Mouse (Mus musculus): ENCODE results near the gene Selenbp1.
"Not testable (repeated sequence)": the region's sequence is repeated elsewhere in the genome, so short reads cannot be mapped to it uniquely, and the experiment has no call there.

The Selenbp1 gene

DNA sequence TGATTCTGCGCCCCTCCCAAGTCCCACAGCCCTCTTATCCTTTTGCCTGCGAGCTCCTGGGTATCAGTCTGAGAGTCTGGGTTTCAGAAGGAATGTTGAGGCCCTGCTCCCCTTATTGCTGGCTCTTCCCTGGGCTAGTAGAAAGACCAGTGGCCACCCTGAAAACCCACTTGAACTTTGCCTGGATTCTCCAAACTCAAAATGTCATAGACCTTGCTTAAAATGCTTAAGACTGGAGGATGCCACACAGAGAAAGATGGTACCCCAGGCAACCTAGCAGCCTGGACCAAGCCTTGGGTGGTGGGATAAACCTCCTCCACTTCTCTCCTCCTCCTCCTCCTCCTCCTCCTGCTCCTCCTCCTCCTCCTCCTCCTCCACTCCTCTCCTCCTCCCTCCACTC is 748 bp downstream of the Selenbp1 start:
- not testable (repeated sequence) for DNase-seq (ENCODE audit: low read depth)

DNA sequence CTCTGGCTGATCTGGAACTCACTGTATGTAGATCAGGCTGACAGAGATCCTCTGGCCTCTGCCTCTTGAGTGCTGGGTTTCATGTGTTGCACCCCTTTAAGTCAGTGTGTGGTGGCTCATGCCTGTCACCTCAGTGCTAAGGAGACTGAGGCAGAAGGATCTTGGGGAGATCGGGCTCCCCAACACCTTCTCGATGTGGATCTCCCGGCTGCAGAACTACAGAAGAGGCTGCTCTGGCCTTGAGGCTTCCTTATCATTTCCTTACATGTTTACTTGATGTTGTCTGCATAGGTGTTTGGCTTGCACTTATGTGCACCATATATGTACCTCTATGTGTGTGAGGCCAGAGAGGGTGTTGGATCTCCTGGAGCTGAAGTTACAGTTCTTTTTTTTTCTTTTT is 1.7 kb downstream of the Selenbp1 start:
- DNase-seq (ENCODE audit: low read depth): not testable (repeated sequence)

DNA sequence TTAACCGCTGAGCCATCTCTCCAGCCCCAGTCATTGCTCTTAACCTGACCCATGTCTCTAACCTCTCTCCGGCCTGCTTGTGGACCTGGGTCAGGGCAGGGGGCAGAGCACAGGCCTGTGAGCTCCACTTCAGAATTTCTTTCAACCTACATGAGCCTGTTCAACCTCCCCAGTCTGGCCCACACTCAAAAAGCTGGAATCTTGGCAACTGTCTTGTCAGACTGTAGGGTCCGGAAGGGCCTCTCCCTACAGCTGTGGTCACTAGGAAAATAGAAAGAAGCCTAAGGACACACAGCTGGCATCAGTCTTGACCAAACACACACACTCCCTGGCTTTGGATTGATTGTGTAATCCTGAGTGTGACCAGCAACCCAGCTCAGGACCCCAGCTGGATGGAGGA is 2.5 kb downstream of the Selenbp1 start:
- peak; percentile 48 for DNase-seq (ENCODE audit: low read depth)

DNA sequence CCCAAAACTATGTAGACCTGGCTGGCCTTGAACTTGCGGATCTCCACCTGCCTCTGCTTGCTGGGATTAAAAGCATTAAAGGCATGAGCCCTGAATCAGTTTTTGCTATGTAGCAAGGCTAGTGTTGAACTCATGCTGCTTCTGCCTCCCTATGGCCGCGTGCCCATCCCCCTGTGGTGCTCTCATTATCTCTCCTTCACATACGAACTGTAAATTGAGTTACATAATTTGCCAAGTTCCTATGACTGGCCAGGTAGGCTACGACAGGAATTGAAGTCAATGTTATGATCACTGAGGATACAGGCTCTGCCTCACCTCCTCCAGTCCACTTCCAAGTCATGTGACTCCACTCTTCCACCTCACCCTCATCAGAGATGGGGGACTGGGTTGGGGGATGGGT is 3.3 kb downstream of the Selenbp1 start:
- DNase-seq (ENCODE audit: low read depth): not testable (repeated sequence)

DNA sequence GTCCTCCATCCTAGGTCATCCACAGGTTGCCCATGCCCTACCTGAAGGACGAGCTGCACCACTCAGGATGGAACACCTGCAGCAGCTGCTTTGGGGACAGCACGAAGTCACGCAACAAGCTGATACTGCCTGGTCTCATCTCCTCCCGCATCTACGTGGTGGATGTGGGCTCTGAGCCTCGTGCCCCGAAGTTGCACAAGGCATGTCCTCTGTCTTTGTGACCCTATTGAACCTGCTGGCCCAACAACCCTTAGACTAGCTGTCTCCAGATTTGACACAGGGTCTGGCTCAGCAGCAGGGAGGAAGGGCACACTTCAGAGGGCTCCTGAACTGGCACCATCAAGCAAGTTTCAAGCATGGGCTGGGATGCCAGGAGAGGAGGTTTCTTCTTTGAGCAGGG is 4.3 kb downstream of the Selenbp1 start:
- DNase-seq (ENCODE audit: low read depth): not testable (repeated sequence)

DNA sequence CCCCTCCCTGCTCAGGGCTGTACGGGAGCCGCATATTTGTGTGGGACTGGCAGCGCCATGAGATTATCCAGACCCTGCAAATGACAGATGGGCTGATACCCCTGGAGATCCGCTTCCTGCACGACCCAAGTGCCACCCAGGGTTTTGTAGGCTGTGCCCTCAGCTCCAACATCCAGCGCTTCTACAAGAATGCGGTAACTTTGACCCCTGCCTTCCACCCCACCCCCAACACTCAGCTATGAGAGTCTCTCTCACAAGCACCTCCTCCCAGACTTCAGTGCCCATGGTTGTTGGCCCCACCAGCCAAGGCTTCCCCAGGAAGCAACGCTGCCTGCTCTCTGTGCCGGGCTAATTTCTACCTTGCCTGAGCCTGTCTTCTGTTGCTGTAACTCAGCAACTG is 7.2 kb downstream of the Selenbp1 start:
- not testable (repeated sequence) for DNase-seq (ENCODE audit: low read depth)

DNA sequence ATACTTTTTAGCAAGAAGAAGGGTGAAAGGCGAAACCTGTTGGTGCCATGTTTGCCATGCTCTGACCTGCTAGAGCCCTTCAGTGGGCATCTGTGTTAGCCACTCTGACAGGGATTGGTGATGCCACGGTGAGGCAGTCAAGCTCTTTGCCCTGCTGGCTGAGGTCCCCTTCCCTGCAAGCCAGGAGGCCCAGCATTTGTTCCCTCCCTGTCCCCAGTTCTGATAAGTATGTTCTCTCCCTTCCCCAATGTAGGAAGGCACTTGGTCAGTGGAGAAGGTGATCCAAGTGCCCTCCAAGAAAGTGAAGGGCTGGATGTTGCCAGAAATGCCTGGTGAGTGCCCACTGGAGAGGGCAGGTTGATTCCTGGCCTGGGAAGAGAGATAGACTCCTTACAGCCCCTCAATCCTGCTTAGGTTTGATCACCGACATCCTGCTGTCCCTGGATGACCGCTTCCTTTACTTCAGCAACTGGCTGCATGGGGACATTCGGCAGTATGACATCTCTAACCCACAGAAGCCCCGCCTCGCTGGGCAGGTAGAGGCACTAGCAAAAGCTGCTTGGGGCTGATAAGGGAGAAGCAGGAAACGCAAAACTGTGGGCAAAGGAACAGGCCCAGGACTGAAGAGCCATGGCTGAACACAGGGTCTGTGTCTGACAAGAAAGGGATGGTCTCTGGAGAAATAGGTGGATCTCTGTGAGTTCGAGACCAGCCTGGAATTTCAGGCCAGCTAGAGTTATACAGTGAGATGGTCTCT is 9.5 kb downstream of the Selenbp1 start:
- not testable (repeated sequence) for DNase-seq (ENCODE audit: low read depth)

DNA sequence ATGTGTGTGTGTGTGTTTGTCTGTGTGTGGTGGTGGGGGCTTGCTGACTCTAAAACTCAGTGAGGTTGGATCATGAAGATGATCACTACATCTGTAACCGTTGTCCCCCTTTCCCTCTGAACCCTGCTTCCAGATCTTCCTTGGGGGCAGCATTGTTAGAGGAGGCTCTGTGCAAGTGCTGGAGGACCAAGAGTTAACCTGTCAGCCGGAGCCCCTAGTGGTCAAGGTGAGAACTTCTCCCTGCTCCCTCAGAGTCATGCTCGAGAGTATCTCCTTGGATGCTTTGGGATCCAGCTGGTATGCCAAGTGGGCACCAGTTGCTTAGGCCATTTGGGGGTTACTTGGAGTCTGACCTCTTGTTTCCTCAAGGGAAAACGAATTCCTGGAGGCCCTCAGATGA is 10.8 kb downstream of the Selenbp1 start:
- not testable (repeated sequence) for DNase-seq (ENCODE audit: low read depth)

DNA sequence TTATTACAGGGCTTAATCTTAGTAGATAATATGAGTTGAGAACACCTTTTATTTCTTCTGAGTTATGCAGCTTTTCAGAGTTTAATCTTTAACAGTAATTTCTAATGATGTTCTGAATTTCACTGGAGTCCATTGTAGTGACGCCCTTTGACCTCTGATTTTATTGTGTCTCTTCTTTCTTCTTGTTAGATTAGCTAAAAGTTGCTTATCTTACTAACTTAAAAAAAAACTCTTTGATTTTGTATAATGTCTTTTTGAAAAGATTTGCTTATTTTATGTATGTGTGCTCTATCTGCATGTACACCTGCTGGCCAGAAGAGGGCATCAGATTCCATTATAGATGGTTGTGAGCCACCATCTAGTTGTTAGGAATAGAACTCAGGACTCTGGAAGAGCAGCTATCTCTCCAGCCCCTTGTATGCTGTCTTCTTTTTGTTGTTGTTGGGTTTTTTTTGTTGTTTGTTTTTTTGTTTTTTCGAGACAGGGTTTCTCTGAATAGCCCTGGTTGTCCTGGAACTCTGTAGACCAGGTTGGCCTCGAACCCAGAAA is 15.3 kb downstream of the Selenbp1 start:
- DNase-seq (ENCODE audit: low read depth): peak; percentile 52

DNA sequence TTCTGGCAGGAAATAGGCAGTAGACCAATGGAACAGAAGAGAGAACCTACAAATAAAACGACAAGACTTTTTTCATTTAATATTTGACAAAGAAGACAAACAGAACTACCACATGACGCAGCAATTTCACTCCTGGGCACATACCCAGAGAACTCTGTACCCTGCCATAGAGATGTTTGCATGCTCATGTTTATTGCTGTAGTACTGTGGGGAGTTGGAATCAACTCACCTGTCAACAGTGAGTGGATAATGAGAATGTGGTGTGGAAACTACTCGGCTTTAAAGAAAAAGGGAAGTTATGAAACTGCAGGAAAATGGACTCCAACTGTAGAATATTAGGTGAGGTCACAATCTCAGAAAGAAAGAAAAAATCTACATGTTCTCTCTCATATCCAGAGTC is 16.8 kb downstream of the Selenbp1 start:
- DNase-seq (ENCODE audit: low read depth): no peak

DNA sequence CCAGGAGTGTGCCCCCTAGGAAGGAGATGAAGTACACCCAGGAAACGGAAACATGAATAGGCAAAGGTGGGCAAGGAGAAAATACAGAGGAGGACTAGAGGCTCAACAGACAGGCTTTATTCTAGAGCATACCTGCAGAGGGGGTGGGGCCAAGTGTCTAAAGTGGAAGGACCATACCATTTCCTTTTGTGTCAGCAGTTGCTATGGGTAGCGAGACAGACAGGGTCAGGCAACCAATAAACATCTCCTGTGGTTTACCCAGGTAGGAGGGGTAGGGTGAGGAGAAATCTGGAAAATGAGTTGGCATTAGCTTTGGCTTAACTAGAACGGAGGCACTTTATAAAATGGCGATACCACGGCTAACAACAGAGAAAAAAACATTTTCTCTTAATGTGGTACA is 19.9 kb downstream of the Selenbp1 start:
- DNase-seq (ENCODE audit: low read depth): no peak

DNA sequence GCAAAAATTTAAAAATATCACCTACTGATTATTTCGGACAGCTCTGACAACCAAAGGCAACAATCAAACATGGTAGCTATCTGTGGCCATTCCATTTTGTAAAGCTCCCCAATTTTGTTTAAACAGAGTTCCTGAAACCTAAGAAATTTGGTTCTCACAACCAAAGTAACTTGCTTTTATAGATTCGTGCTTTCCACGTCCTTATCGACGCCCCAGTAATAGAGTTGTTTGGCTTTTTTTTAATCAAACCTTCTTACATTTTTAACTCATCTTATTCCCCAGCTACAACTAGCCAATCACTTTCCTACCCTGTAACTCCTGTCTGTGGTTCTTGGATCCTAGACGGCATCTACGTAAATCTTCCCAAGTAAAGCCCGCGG is 20.5 kb downstream of the Selenbp1 start:
- DNase-seq (ENCODE audit: low read depth): no peak

DNA sequence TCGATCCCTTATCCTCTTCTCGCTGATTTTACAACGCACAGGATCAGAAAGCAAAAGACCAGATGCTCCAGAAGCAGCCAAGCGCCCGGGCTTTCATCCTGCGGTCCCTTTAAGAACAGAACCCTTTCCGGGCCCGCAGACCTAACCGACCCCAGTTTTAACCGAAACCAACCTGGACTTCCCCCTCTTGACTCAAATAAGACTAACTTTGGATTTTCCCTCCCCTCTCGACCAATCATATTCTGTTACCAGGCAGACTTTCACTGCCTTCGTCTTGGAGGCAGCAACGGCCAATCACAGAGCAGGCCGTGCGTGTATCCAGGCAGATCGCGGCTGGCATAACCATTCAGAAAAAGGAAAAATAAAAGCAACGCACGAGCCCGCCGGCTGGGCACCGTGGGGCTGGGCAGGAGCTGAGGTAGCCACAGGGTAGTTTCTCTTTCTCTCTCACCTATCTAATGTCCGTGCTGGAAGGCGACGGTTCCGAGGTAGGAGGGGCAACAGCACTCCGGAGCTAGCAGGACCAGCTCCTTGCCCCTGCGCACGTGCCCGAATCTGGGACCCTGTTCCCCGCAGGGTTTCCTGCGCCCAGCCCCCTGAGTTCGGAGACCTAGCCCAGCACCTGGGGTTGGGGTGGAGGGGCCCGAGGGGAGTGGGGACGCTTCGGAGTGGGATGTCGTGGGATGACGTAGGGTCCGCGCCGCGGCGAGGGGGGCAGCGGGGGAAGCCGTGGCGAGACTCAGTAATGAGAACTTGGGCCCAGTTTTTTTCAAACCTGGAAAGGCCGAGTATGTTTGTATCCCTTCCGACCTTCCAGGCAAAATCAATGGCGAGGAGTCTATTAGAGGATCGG is 21.1 kb downstream of the Selenbp1 start, which contains the start of gene Rfx5:
Rfx5 (plus strand) TSS at position 312 of the 853 bp plus-strand sequence.
- DNase-seq (ENCODE audit: low read depth): peak; percentile 96

DNA sequence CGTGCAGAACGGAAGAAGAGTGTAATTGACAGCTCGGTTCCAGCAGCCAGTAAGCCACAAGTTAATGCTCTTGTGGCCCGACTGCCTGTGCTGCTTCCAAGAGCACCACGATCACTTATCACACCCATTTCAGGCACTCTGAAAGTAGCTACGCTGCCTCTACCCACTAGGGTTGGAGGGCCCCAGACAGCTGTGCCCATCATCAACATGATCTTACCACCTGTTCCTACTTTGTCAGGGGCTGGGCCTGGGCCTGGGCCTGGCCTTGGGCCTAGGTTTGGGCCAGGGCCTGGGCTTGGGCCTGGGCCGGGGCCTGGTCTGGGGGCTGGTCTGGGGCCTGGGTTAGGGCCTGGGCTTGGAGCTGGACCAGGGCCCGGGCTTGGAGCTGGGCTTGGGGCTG is 25.4 kb downstream of the Selenbp1 start:
- no peak for DNase-seq (ENCODE audit: low read depth)

DNA sequence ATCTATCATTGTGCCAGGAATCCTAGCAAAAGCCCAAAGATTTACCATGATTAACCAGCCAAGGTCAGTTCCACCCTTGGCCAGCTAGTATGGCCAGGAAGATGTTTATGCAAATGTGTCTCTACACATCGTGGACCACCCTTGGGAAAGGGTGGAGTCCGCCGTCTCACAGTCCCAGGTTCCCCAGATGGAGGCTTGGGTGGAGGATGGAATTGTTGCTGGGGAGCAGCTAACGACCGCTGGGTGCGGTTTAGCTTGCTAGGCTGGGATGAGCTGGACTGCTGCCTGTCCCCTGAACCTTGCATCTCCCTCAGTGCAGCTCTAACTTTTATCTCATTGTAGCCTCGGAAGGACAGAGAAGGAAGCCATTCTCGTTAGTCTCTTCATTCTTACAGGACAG is 27.0 kb downstream of the Selenbp1 start:
- DNase-seq (ENCODE audit: low read depth): no peak

DNA sequence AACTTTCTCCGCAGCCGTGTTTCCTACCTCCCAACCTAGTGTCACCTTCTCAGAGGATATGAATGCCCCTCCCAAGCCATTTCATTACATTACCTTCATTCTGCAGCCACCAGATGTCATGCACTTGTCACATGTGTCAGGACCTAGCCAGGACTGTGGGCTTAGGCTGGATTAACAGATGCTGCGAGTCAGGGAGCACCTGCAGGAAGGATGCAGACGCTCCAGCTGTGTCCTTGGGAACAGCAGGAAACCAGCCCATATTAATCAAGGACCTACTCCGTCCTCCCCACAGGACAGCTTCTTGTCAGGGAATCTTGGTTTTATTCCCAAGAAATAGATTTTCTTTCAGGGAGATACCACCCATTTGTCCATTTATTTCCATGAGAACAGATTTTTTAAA is 27.5 kb downstream of the Selenbp1 start:
- no peak for DNase-seq (ENCODE audit: low read depth)

DNA sequence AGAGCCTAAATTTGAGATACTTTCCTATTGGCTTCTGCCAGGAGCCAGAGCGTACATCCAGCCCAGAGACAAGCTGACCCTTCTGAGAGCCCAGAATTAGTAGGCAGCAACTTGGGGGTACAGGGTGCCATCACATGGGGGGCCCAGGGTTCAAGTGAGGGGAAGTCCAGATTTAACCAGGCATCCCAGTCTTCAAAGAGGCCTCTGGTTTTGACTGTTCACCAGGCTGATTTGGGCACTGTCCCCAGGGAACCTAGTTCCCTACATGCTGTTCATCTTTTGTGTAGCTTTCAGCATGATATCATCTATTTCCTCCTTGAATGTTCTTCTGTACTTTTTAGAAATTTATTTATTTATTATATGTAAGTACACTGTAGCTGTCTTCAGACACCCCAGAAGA is 32.1 kb downstream of the Selenbp1 start:
- DNase-seq (ENCODE audit: low read depth): no peak

DNA sequence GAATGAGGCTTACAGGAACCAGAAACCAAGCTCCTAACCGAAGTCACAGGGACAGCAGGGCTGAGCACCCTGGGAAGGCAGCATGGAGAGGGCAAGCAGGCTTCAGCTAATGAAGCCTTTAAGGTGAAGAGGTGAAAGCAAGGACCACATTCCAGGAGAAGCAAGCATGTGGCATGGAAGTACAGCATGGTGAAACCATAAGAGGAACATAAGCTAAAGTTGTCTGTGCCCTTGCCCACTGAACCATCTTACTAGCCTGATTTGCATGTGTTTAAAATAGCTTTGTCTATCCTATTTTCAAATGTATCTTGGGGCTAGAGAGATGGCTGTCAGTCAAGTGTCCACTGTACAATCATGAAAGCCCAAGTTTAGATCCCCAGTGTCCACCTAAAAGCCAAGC is 33.0 kb downstream of the Selenbp1 start:
- no peak for DNase-seq (ENCODE audit: low read depth)

DNA sequence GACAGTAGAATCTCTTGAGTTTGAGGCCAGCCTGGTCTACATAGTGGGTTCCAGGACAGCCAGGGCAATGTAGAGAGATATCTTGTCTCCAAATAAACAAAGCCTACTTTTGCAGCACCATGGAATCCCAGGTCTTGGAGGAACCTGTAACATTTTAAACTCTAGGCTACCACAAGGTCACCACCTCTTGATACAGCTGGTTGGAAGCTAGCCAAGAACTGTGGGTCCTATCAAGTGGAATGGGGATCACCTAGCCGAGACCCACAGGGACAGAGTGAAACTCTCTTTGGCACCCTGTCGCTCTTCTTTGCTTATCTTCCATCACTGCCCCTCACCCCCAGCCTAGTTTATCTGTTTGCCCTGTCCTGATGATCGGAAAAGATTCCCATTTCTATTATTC is 39.7 kb downstream of the Selenbp1 start:
- DNase-seq (ENCODE audit: low read depth): no peak

DNA sequence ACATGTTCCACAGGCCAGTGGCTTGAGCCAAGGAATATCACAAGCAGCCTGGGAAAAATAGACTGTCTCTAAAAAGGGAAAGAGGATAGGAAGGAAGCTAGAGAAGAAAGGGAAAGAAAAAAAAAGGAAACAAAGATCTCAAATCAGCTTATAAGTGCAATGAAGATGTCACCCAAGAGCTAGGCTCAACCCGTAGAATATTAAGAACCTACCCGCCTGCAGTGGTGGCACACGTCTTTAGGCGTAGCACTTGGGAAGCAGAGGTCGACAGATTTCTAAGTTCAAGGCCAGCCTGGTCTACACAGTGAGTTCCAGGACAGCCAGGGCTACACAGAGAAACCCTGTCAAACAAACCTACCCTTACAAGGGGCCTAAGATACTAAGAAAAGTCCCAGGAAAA is 40.8 kb downstream of the Selenbp1 start:
- DNase-seq (ENCODE audit: low read depth): no peak

DNA sequence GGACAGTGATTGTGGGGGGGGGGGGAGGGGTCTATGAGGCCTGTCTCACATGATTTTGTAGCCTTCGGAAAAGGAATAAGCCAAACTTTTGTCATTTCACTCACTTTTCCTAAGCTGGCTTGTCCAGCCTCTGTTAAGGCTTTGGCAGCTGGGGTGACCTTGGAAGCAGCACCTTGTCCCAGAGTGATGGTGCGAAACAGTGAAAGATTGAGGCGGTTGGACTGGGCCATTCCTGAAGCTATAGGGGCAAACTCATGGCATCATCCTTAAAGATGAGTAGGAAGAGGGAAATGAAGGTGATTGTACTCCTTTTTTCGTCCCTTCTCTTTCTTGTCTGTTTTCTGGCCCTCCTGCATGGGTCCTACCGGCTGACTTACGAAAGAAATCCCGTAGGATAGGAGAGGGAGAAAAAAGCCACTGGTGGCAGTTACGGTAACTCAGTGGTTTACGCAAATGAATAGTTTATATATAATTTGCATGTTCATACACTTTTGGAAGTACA is 41.2 kb downstream of the Selenbp1 start:
- no peak for DNase-seq (ENCODE audit: low read depth)

DNA sequence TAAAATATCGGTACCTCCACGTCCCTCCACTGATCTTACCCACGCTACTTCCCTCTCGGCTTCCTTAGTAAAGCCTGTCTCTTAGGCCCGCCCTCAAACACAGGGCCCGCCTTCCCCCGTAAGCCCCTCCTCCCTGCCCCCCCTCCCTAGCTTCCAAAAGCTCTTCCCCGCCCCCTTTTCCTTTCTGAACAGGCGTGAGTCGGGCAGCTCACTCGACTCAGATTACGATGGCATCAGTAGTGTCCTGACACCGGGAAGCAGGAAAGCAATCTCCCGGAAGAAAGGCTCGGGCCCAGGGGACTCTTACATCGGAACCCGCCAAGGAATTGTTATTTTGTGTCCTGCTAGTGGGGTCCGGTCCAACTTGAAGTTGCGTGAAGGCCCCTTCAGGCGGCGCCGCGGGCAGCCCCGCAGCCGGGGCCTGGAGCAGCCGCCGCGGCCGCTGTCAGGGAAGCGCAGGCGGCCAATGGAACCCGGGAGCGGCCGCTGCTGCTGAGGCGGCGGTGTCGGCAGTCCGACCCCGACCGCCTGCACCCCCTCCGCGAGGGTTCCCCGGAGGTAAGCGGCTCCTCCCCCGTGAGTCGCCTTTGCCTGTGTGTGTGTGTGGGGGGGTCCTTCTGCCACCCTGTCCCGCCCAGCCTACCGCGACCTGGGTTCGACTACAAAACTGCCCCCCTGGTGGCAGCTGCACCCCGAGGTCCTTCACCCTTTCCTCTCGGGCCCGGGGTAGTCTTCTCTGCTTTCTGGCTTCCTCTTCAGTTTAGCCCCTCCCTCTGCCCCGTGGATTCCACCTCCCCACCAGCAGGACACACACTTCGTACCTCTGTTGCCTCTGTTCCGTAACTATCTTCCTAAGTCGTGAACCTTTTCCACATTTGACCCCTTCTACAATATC is 41.9 kb downstream of the Selenbp1 start, which contains the start of gene Pi4kb:
Pi4kb (plus strand) TSS at position 204 of the 895 bp plus-strand sequence.
- peak; percentile 97 for DNase-seq (ENCODE audit: low read depth)
